Mouse (Mus musculus) myocyte (in vitro differentiated cells): ENCODE data around the gene Klf9.

Experiments
- POLR2A ChIP-seq: IDR thresholded peaks from one replicate; pipeline ENCODE4 v1.6.1; 2011; ENCODE audit warnings: low read depth, mild to moderate bottlenecking, control low read depth, moderate library complexity; ENCODE audit not compliant: insufficient read length
- USF1 ChIP-seq: IDR thresholded peaks from one replicate; pipeline ENCODE4 v1.6.1; 2011; ENCODE audit warnings: low read depth, mild to moderate bottlenecking, control low read depth, moderate library complexity

DNA sequence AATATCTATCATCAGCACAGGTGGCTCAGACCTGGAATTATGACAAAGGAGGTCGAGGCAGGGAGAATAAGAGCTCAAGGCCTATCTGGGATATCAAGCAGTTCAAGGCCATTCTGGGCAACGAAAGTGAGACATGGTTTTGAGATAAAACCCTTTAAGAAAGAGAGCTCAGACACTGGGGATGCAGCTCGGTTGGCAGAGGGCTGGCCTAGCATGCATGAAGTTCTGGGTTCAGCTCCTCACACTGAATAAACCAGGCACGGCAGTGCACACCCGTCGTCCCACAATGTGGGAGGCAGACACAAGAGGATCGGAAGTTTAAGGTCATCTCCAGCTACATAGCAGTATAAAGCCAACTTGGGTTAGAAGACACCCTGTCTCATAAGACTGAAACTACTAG, 48.0 kb downstream of the Klf9 start:
- TF ChIP-seq POLR2A (no peak), USF1 (no peak)
